Mouse (Mus musculus) lung, adult 2 months (tissue): ENCODE data around the gene Olfr449.

Experiments used
- CTCF ChIP-seq: fragments of 200-500 bp; IDR thresholded peaks from 2 replicates; pipeline ENCODE4 v1.5.1; 2011; ENCODE audit warnings: mild to moderate bottlenecking, low read length, control low read depth; ENCODE audit not compliant: insufficient read depth
- POLR2A ChIP-seq: fragments of 200-500 bp; IDR thresholded peaks from 2 replicates; pipeline ENCODE4 v1.6.1; 2011; ENCODE audit warnings: low read depth, mild to moderate bottlenecking, control low read depth, low read length, borderline replicate concordance; ENCODE audit errors: extremely low read depth

DNA sequence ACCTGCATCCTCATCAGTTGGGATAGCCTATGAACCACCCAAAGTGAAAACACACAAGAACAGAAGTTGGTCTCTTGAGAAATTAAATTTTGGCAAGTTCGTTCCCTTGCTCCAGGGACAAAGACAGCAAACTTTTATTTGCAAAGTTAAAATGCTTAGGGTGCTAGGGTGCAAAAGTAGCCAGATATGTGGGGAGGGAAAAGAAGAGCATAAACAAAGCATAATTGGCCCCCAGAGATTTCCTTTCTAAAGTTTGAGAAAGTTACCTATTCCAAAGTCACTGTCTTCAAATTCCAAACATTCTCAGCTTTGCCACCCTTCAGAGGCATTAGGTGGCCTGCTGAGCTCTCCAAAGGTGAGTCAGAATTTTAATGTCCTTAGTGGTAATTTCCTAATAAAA lies 22.5 kb upstream of the Olfr449 start, which contains the start of gene Olfr450:
- TF ChIP-seq CTCF, result no peak
- no peak for TF ChIP-seq POLR2A
